Mouse (Mus musculus) monocyte, adult 2 months (primary cell): Measurements from ENCODE around the gene Msl2.

Experiments
- DNase-seq, 2 experiments: peaks; one replicate each; pipeline ENCODE4 v3.0.0; 2022; ENCODE audit warnings: low spot score in 2 of 2, low read depth in 1 of 2

Msl2 gene

GRCm38 (mm10) chr9:101143635-101144034 is 69.7 kb downstream of the Msl2 start:
- no peak for DNase-seq

GRCm38 (mm10) chr9:101152872-101153271 is 79.0 kb downstream of the Msl2 start:
- no peak for DNase-seq
